Mouse (Mus musculus): Measurements from ENCODE around the gene Naxd.
"Not testable (repeated sequence)": the region's sequence is repeated elsewhere in the genome, so short reads cannot be mapped to it uniquely, and the experiment has no call there.

Naxd gene

DNA sequence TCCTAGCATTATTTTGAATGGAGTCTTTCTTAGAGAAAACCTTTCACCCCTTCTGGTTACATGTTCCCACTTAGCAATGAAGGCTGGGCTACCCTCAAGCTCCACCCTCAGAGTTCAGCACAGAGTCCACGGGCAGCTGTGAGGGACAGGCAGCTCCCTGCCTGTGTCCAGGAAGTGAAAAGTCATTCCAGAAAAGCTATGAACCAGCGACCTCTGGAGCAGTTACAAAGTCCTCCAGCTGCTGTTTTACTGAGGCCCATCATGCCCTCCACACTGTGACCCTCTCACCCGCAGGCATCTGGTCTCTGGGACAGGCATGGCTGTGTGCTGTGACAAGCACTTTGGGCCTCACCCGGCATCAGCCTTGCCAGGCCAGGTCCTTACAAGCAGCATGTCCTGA is 24.2 kb upstream of the Naxd start:
- DNase-seq (ENCODE audit: low spot score in 2 of 2), result peak; percentile 47 to 65

- DNase-seq (ENCODE audit: low spot score in 2 of 2), result no peak
These were observed 21.9 kb upstream of the Naxd start for GRCm38 (mm10) chr8:11475397-11475796.

- peak in 1 of 2 experiments; percentile 7 for DNase-seq (ENCODE audit: low spot score in 2 of 2)
These were observed 21.4 kb upstream of the Naxd start for GRCm38 (mm10) chr8:11475876-11476275.

- peak; percentile 79 to 82 for DNase-seq (ENCODE audit: low spot score in 2 of 2)
These were observed 20.7 kb upstream of the Naxd start for GRCm38 (mm10) chr8:11476338-11477177.

- no peak for DNase-seq (ENCODE audit: low spot score in 2 of 2)
These were observed 20.1 kb upstream of the Naxd start for GRCm38 (mm10) chr8:11477178-11477553.

GRCm38 (mm10) chr8:11477811-11478761 is 19.2 kb upstream of the Naxd start, which contains the start of gene Rab20:
Gene Rab20 (minus strand): TSS chr8:11478710.
- DNase-seq (ENCODE audit: low spot score in 2 of 2), result peak; percentile 76 to 83

- no peak for DNase-seq (ENCODE audit: low spot score in 2 of 2)
These were observed 18.3 kb upstream of the Naxd start for GRCm38 (mm10) chr8:11478807-11479527.

DNA sequence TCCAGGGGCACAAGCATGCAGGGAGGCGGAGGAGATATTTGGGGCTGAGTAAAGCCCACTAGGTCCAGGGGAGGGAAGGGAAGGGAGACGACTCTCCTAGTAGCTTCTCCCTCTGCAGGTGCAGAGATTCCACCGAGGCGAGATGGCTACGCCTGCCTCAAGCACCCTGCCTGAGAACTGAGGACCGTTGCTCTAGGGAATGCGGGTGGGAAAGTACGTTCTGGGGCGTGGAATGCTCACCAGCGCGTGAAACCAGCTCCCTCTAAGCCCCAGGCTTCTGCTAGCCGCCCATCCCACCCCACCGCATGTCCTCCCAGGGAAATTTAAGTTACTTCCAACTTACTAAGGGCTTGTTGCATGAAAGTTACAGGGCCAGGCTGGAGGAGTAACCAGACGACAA is 17.7 kb upstream of the Naxd start:
- DNase-seq (ENCODE audit: low spot score in 2 of 2), result no peak

DNA sequence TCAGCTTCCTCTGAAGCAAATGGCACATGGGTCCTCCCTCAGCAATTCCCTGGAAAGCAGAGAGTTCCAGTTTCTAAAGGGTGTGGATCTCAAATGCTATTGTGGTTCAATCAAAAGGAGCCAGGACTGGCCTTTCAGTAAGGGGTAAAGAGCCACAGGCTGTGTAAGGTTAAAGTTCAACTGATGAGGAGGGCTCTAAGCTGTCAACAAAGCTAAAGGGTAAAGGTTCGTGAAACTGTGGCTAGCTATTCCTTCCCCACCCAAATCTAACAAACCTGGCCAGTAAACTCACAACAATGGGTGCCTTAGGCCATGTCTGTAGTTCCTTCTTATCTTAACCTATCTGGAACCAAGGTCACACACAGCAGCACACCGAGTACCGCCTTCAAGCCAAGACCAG is 15.4 kb upstream of the Naxd start:
- no peak for DNase-seq (ENCODE audit: low spot score in 2 of 2)

DNA sequence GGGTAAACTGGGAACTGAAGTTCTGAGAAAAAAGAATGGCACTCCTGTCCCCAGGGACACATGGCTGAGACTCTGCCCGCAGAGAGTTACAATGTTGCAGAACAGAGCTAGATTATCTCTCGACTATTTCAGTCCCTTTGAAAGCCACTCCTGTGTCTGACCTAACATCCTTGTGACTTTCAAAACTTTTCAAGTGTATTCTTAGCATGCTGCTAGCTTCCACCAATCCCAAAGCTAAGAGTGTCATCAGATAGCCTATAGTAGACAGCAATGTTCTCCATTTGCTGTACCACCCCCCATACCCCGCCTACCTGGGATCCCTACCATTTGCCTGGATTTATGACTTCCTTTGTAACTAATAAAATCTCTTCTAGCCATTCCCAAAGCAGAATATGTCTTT is 14.8 kb upstream of the Naxd start:
- peak in 1 of 2 experiments; percentile 50 for DNase-seq (ENCODE audit: low spot score in 2 of 2)

GRCm38 (mm10) chr8:11486142-11486541 is 11.2 kb upstream of the Naxd start:
- DNase-seq (ENCODE audit: low spot score in 2 of 2), result peak in 1 of 2 experiments; percentile 67

DNA sequence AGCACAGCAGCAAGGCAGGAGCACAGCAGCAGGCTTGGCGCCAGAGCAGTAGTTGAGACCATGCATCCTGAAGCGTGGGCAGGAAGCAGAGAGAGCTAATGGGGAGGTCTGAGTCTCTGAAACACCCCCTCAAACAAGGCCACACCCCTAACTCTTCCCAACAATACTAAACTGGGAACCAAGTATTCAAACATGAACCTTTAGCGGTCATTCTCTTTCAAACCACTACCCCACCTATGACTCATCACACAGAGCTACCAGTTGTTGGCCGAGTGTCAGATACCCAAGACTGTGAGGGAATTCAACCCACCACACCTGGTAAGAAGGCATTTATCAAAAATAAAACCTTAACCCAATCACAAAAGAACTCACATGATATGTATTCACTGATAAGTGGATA is 10.1 kb upstream of the Naxd start:
- DNase-seq (ENCODE audit: low spot score in 2 of 2), result no peak

DNA sequence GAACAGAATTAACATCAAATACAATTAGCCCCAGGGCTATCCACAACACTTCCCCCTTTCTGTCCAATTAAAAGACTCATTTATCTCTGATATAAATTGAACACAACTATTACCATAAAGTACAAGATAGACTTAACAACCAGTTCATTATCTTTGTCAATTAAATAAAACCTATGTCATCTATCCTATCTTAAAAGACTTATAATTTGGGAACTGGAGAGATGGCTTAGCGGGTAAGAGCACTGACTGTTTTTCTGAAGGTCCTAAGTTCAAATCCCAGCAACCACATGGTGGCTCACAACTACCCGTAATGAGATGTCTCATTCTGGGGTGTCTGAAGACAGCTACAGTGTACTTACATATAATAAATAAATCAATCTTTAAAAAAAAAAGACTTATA is 5.0 kb upstream of the Naxd start:
- DNase-seq (ENCODE audit: low spot score in 2 of 2), result not testable (repeated sequence)

GRCm38 (mm10) chr8:11498281-11498680 is 975 bp downstream of the Naxd start:
- DNase-seq (ENCODE audit: low spot score in 2 of 2), result no peak

DNA sequence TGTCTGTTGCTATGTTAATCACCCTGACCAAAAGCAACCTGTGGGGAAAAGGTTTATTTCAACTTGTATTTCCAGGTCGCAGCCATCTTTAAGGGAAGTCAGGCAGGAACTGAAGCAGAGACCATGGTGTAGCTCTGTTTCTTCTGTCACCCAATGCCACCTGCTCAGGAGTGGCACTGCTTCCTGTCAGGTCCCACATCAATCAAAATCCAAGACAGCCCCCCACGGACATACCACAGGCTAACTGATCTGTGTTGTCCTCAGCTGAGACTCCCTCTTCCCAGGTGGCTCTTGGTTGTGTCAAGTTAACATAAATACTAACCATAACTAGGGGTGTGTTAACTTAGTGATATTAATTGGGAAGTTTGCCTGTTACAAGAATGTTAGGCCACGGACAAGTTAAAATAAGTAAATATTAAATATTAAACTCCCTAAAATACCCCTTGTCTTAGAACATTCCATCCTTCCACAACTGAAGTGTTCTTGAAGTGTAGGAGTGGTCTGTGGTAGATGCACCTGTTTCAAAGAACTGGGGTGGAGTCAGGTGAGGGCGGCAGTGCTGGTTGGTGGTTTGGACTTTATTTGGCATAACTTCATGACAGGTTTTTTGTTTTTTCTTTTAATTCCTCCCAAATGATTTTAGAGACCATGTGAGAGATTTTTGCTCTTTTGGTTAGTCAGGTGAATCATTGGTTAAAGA is 1.6 kb downstream of the Naxd start:
- no peak for DNase-seq (ENCODE audit: low spot score in 2 of 2)

- no peak for DNase-seq (ENCODE audit: low spot score in 2 of 2)
These were observed 6.3 kb downstream of the Naxd start for GRCm38 (mm10) chr8:11503476-11504232.

DNA sequence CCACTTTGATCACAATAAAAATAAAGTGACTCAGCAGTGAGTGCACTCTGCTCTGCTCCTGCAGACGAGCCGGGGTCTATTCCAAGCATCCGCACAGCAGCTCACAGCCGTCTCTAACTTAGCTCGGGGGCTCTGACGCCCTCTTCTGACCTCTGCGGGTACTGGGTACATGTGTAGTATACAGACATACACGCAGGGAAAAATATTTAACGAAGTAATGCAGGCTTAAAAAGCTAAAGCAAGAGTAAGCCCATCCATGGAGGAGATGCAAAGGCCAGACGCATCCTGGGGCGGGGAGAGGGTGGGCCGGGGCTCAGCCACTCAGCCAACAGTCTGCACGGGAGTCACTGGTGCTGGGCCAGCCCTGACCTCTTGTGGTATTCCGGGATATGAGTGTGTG is 8.8 kb downstream of the Naxd start:
- no peak for DNase-seq (ENCODE audit: low spot score in 2 of 2)

- no peak for DNase-seq (ENCODE audit: low spot score in 2 of 2)
These were observed 9.5 kb downstream of the Naxd start for GRCm38 (mm10) chr8:11506802-11507201.

GRCm38 (mm10) chr8:11508880-11509279 is 11.6 kb downstream of the Naxd start:
- DNase-seq (ENCODE audit: low spot score in 2 of 2), result no peak

- DNase-seq (ENCODE audit: low spot score in 2 of 2), result no peak
These were observed 13.7 kb downstream of the Naxd start for GRCm38 (mm10) chr8:11510971-11511370.

GRCm38 (mm10) chr8:11512711-11513110 is 15.4 kb downstream of the Naxd start:
- no peak for DNase-seq (ENCODE audit: low spot score in 2 of 2)
